Mouse (Mus musculus): ENCODE results near the gene Gm10638.

DNA sequence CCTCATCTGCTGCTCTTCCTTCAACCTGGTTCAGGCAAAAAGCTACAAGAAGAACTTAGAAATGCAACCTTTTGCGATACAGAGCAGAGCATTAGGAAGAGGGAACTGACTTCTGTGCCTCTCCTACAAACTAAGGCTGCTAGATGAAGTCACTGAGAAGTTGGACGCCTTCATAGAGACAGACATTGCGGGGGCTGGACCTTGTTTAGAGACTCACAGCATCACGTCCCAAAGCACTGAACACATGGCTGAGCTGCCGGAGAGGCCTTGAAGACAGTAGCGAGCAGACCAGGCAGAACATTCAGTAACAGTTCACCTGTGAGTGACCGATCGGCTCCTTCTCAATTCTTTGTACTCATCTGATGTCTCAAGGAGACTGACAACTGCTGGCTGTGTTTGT lies 35.6 kb downstream of the Gm10638 start:
- TF ChIP-seq CTCF (IDR thresholded peaks at IDR 0.05; ENCODE audit: control insufficient read depth, insufficient read depth, insufficient read length) (no peak), CEBPB (IDR thresholded peaks at IDR 0.05; ENCODE audit: low read depth) (no peak), MAX (IDR thresholded peaks at IDR 0.05) (no peak), USF1 (IDR thresholded peaks at IDR 0.05; ENCODE audit: low read depth) (no peak), MYOG (IDR thresholded peaks at IDR 0.05; ENCODE audit: control insufficient read depth, extremely low read depth, insufficient read length) (no peak), MYOD1 (IDR thresholded peaks at IDR 0.05; ENCODE audit: control insufficient read depth, insufficient read length, low read depth) (no peak)
